In the genomic region with DNA sequence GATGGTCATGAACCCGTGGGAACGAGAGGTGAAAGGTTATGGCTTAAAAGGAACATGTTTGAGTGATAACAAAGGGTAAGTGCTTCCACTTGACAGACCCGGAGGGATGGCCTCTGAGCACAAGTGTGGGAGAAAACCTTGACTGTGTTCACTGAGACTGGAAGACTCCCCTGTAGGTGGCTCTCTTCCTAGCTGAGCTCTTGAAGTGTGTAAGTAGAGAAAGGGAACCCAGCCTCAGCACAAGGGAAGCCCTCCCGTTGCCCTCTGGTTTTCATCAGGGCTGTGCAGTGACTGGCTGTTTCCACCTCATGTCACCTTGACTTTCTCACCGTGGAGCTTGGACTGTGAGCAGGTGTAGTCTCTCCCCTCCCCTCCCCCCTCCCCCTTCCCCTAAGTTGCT, we compare ENCODE assay signal across 12 mouse cellular contexts. TPM values are rescaled to one million over a fixed set of nuclear protein-coding genes. Genes with fewer than 3 reads are reported as not detected.
A peak's percentile ranks its signal among the peaks of the same experiment; 100 is the strongest.
DNase-seq lines count a peak whose midpoint lies in the region; ATAC-seq lines count a peak whose summit lies in the region.
"Had no signal": no experiment of that assay in that cellular context is flagged by ENCODE, and none has a peak within 500 bp of the region (broad histone marks: within the 10 kb centered on the region; RNA-seq: fewer than 3 reads in every experiment).

No protein-coding gene starts in this region.

- peak; percentile 40 for ATAC-seq in kidney, embryonic 15.5 days (replicated peaks; ENCODE audit: low FRiP score)
- ATAC-seq in inflammation-experienced regulatory T-cells, adult 6 months = peak; percentile 63
- ATAC-seq in midbrain, embryonic 15.5 days (replicated peaks) = no peak
- no peak for ATAC-seq in hindbrain, embryonic 13.5 days (ENCODE audit: low FRiP score)
- ATAC-seq: forebrain, embryonic 16.5 days; Patski had no signal

- 50% methylated on average over 5 of the region's 5 CpGs for WGBS in kidney, embryonic 15.5 days
- WGBS in midbrain, embryonic 15.5 days = 60% methylated on average over 5 of the region's 5 CpGs
- WGBS in hindbrain, embryonic 13.5 days = 54% methylated on average over 5 of the region's 5 CpGs

- H3K9me3 ChIP-seq in kidney, embryonic 15.5 days (replicated peaks) = no peaks in the 10 kb centered on the region
- no peaks in the 10 kb centered on the region for H3K9me3 ChIP-seq in midbrain, embryonic 15.5 days
- H3K9me3 ChIP-seq in hindbrain, embryonic 13.5 days = no peaks in the 10 kb centered on the region

- no peak overlapping the region for H3K4me2 ChIP-seq in kidney, embryonic 15.5 days
- H3K4me2 ChIP-seq in midbrain, embryonic 15.5 days = no peak overlapping the region
- no peak overlapping the region for H3K4me2 ChIP-seq in hindbrain, embryonic 13.5 days

- no peak overlapping the region for H3K9ac ChIP-seq in kidney, embryonic 15.5 days
- no peak overlapping the region for H3K9ac ChIP-seq in midbrain, embryonic 15.5 days
- no peak overlapping the region for H3K9ac ChIP-seq in hindbrain, embryonic 13.5 days

- H3K27ac ChIP-seq in kidney, embryonic 15.5 days = no peak overlapping the region
- no peak overlapping the region for H3K27ac ChIP-seq in midbrain, embryonic 15.5 days
- no peak overlapping the region for H3K27ac ChIP-seq in hindbrain, embryonic 13.5 days

- no peaks in the 10 kb centered on the region for H3K36me3 ChIP-seq in kidney, embryonic 15.5 days
- H3K36me3 ChIP-seq in midbrain, embryonic 15.5 days (replicated peaks) = no peaks in the 10 kb centered on the region
- no peaks in the 10 kb centered on the region for H3K36me3 ChIP-seq in hindbrain, embryonic 13.5 days

- peaks cover 12% of the 10 kb centered on the region for H3K4me1 ChIP-seq in kidney, embryonic 15.5 days
- H3K4me1 ChIP-seq in midbrain, embryonic 15.5 days = peaks cover 10% of the 10 kb centered on the region
- peaks cover 10% of the 10 kb centered on the region for H3K4me1 ChIP-seq in hindbrain, embryonic 13.5 days (replicated peaks)

- no peak for DNase-seq in kidney, adult 9 months
- DNase-seq in 416B (ENCODE audit: low read depth) = peak; percentile 60
- DNase-seq in CD4-positive, CD25-positive, alpha-beta regulatory T cell, adult 2 months (ENCODE audit: low read depth, low spot score) = peak; percentile 69
- DNase-seq in urinary bladder, postnatal 14 days (ENCODE audit: low spot score) = no peak
- DNase-seq: kidney, postnatal 4 days had no signal

- H3K4me3 ChIP-seq in kidney, embryonic 15.5 days (replicated peaks) = no peak overlapping the region
- H3K4me3 ChIP-seq in midbrain, embryonic 15.5 days = no peak overlapping the region
- H3K4me3 ChIP-seq in hindbrain, embryonic 13.5 days = no peak overlapping the region

- H3K27me3 ChIP-seq in kidney, embryonic 15.5 days = no peaks in the 10 kb centered on the region
- no peaks in the 10 kb centered on the region for H3K27me3 ChIP-seq in midbrain, embryonic 15.5 days (replicated peaks)
- H3K27me3 ChIP-seq in hindbrain, embryonic 13.5 days = no peaks in the 10 kb centered on the region

RNA-seq across cellular contexts. Expression of gene Nin, which starts 15.6 kb away (rescaled TPM):
- 13.5 and 13.9 TPM in 2 replicates for polyA plus RNA-seq in kidney, embryonic 15.5 days (2015; fragmentation: Nextera tagmentation; extraction: Ambion mirVana)
- 10 to 100 TPM; 14.6 to 25.0 (median 24.6) TPM for polyA plus RNA-seq in inflammation-experienced regulatory T-cells, adult 6 months (2017; shearing (Covaris generic))
- 14.1 and 15.9 TPM in 2 replicates for polyA plus RNA-seq in midbrain, embryonic 15.5 days (2015; fragmentation: Nextera tagmentation; extraction: Ambion mirVana)
- 13.3 and 13.4 TPM in 2 replicates for polyA plus RNA-seq in hindbrain, embryonic 13.5 days (2015; fragmentation: Nextera tagmentation; extraction: Ambion mirVana)

RNA-seq across cellular contexts. Expression of gene Abhd12b, which starts 24.8 kb away (rescaled TPM):
- not detected in 2 replicates for polyA plus RNA-seq in kidney, embryonic 15.5 days (2015; fragmentation: Nextera tagmentation; extraction: Ambion mirVana)
- polyA plus RNA-seq in inflammation-experienced regulatory T-cells, adult 6 months (2017; shearing (Covaris generic)) = 1 to 10 TPM in 2 of 3 experiments, under 1 TPM in 1; 0.53 to 3.1 (median 1.9) TPM
- 0.27 and 0.28 TPM in 2 replicates for polyA plus RNA-seq in midbrain, embryonic 15.5 days (2015; fragmentation: Nextera tagmentation; extraction: Ambion mirVana)
- polyA plus RNA-seq in hindbrain, embryonic 13.5 days (2015; fragmentation: Nextera tagmentation; extraction: Ambion mirVana) = 0.12 TPM in 1 of 2 replicates, not detected in the other
- polyA plus RNA-seq: forebrain, embryonic 16.5 days; heart, embryonic 14.5 days; Patski had no signal

Comparison
In these comparisons a context has a peak if more than half of its experiments do, and no peak if none do; other contexts are left out.
1. ATAC-seq: peak in kidney, embryonic 15.5 days (single experiment) and inflammation-experienced regulatory T-cells, adult 6 months (single experiment); none in midbrain, embryonic 15.5 days (single experiment) and hindbrain, embryonic 13.5 days (single experiment).
2. DNase-seq: peak in 416B (single experiment) and CD4-positive, CD25-positive, alpha-beta regulatory T cell, adult 2 months (single experiment); none in kidney, adult 9 months (single experiment) and urinary bladder, postnatal 14 days (single experiment).